Mouse (Mus musculus): ENCODE results near the gene Lamtor2.

GRCm38 (mm10) chr3:88602466-88602865 lies 49.6 kb upstream of the Lamtor2 start:
- TF ChIP-seq CTCF (IDR thresholded peaks at IDR 0.05; ENCODE audit: control insufficient read depth, insufficient read depth, low read length) (no peak), POLR2A (IDR thresholded peaks at IDR 0.05; ENCODE audit: borderline replicate concordance, control insufficient read depth, low read depth, low read length) (no peak)
